Mouse (Mus musculus) limb, embryonic 15.5 days (tissue): ENCODE data around the gene Adra2c. TPM values are rescaled to one million over a fixed set of nuclear protein-coding genes. Genes with fewer than 3 reads are reported as not detected.

ENCODE experiments used
- ATAC-seq: fragments of 200-750 bp; cut with Nextera tagmentation; 2 replicates; pipeline ENCODE4 v1.8.0; 2017; ENCODE audit warnings: low read depth, moderate TSS enrichment; ENCODE audit not compliant: insufficient number of reproducible peaks, low FRiP score, low TSS enrichment
- H3K27ac ChIP-seq: fragments of 300-500 bp; sonication (generic); 2 replicates; pipeline ENCODE4 v1.5.1; 2015; ENCODE audit warnings: moderate library complexity, mild to moderate bottlenecking, inconsistent platforms
- H3K27me3 ChIP-seq: fragments of 300-500 bp; sonication (generic); 2 replicates; pipeline ENCODE4 v1.6.1; 2015; ENCODE audit warnings: inconsistent platforms
- H3K36me3 ChIP-seq: fragments of 300-500 bp; sonication (generic); 2 replicates; pipeline ENCODE4 v1.6.1; 2015; ENCODE audit warnings: inconsistent platforms
- H3K4me1 ChIP-seq: fragments of 300-500 bp; sonication (generic); 2 replicates; pipeline ENCODE4 v1.6.1; 2015; ENCODE audit warnings: inconsistent platforms
- H3K4me2 ChIP-seq: fragments of 300-500 bp; sonication (generic); 2 replicates; pipeline ENCODE4 v1.6.1; 2015; ENCODE audit warnings: mild to moderate bottlenecking, inconsistent platforms
- H3K4me3 ChIP-seq: fragments of 300-500 bp; sonication (generic); 2 replicates; pipeline ENCODE4 v1.5.1; 2015; ENCODE audit warnings: mild to moderate bottlenecking, inconsistent platforms
- H3K9ac ChIP-seq: fragments of 300-500 bp; sonication (generic); 2 replicates; pipeline ENCODE4 v1.6.1; 2015; ENCODE audit warnings: inconsistent platforms
- H3K9me3 ChIP-seq: fragments of 300-500 bp; sonication (generic); 2 replicates; pipeline ENCODE4 v1.6.1; 2016; ENCODE audit warnings: inconsistent platforms
- WGBS: fragments of 180-500 bp; shearing (Covaris S2); methylation state at CpG from one replicate; pipeline ENCODE4 v1.1.7; 2015; 5-methylcytosine and 5-hydroxymethylcytosine counted together
- polyA plus RNA-seq: library from polyadenylated mRNA; unstranded; fragments of >200 nt; fragmentation: Nextera tagmentation; extraction: Ambion mirVana; gene quantifications from 2 replicates; pipeline ENCODE4 v1.2.1, GENCODE M21; 2015

Adra2c gene
- not detected in 2 replicates for polyA plus RNA-seq

GRCm38 (mm10) chr5:35278019-35278418, at the start of gene Adra2c:
TSS of gene Adra2c (plus strand) at chr5:35278319.
- WGBS = 40% methylated on average over 3 of the region's 3 CpGs
- no peaks in the 10 kb centered on the region for H3K9me3 ChIP-seq
- peaks cover 25% of the 10 kb centered on the region for H3K4me1 ChIP-seq
- peak within 1 kb of the TSS; percentile 48 for H3K4me3 ChIP-seq
- peak within 1 kb of the TSS; percentile 92 for H3K4me2 ChIP-seq
- no peak for ATAC-seq
- 0 out of 2 replicates have a peak within 1 kb of the TSS, but pooled peaks have one; percentile 4 for H3K9ac ChIP-seq
- no peak within 1 kb of the TSS for H3K27ac ChIP-seq
- peaks cover 85% of the 10 kb centered on the region for H3K27me3 ChIP-seq
- H3K36me3 ChIP-seq = no peaks in the 10 kb centered on the region

GRCm38 (mm10) chr5:35233142-35233541, 45.0 kb upstream of the Adra2c start:
- Histone ChIP-seq H3K27ac (no peak overlapping the region), H3K27me3 (no peaks in the 10 kb centered on the region), H3K36me3 (no peaks in the 10 kb centered on the region), H3K9me3 (no peaks in the 10 kb centered on the region), H3K4me1 (no peaks in the 10 kb centered on the region), H3K4me2 (no peak overlapping the region), H3K4me3 (no peak overlapping the region), H3K9ac (no peak overlapping the region)
- WGBS = 60% methylated on average over 4 of the region's 4 CpGs
- ATAC-seq = no peak

- 79% methylated on average over 4 of the region's 4 CpGs for WGBS
- Histone ChIP-seq H3K27ac (no peak overlapping the region), H3K4me2 (no peak overlapping the region), H3K27me3 (no peaks in the 10 kb centered on the region), H3K9me3 (0 out of 2 replicates have a peak, but pooled peaks cover 3% of the 10 kb centered on the region), H3K36me3 (no peaks in the 10 kb centered on the region), H3K4me3 (no peak overlapping the region), H3K9ac (no peak overlapping the region), H3K4me1 (no peaks in the 10 kb centered on the region)
- ATAC-seq = no peak
Observed at GRCm38 (mm10) chr5:35237757-35238156, 40.4 kb upstream of the Adra2c start.

- H3K4me3 ChIP-seq = no peak overlapping the region
- H3K9ac ChIP-seq = no peak overlapping the region
- no peaks in the 10 kb centered on the region for H3K27me3 ChIP-seq
- 80% methylated on average over 2 of the region's 2 CpGs for WGBS
- no peak for ATAC-seq
- no peak overlapping the region for H3K4me2 ChIP-seq
- H3K27ac ChIP-seq = no peak overlapping the region
- no peaks in the 10 kb centered on the region for H3K36me3 ChIP-seq
- 0 out of 2 replicates have a peak, but pooled peaks cover 3% of the 10 kb centered on the region for H3K9me3 ChIP-seq
- no peaks in the 10 kb centered on the region for H3K4me1 ChIP-seq
Observed at GRCm38 (mm10) chr5:35238627-35239026, 39.5 kb upstream of the Adra2c start.

- Histone ChIP-seq H3K27me3 (peaks cover 5% of the 10 kb centered on the region; the same call in 1 of the 2 replicates), H3K36me3 (no peaks in the 10 kb centered on the region), H3K9ac (no peak overlapping the region), H3K27ac (no peak overlapping the region), H3K4me2 (no peak overlapping the region), H3K4me3 (no peak overlapping the region), H3K9me3 (0 out of 2 replicates have a peak, but pooled peaks cover 3% of the 10 kb centered on the region), H3K4me1 (no peaks in the 10 kb centered on the region)
- WGBS = 51% methylated on average over 3 of the region's 3 CpGs
- no peak for ATAC-seq
Observed at GRCm38 (mm10) chr5:35241556-35241955, 36.6 kb upstream of the Adra2c start.

- Histone ChIP-seq H3K27me3 (peaks cover 5% of the 10 kb centered on the region; the same call in 1 of the 2 replicates), H3K9me3 (0 out of 2 replicates have a peak, but pooled peaks cover 3% of the 10 kb centered on the region), H3K4me1 (no peaks in the 10 kb centered on the region), H3K36me3 (no peaks in the 10 kb centered on the region), H3K4me2 (no peak overlapping the region), H3K9ac (no peak overlapping the region), H3K27ac (no peak overlapping the region), H3K4me3 (no peak overlapping the region)
- no peak for ATAC-seq
- 4% methylated on average over 1 of the region's 1 CpGs for WGBS
Observed at GRCm38 (mm10) chr5:35244204-35244603, 33.9 kb upstream of the Adra2c start.

- WGBS = 50% methylated on average over 11 of the region's 11 CpGs
- no peaks in the 10 kb centered on the region for H3K4me1 ChIP-seq
- H3K9ac ChIP-seq = no peak overlapping the region
- H3K4me2 ChIP-seq = no peak overlapping the region
- no peak for ATAC-seq
- peaks cover 5% of the 10 kb centered on the region; the same call in 1 of the 2 replicates for H3K27me3 ChIP-seq
- no peak overlapping the region for H3K27ac ChIP-seq
- H3K36me3 ChIP-seq = no peaks in the 10 kb centered on the region
- H3K9me3 ChIP-seq = 0 out of 2 replicates have a peak, but pooled peaks cover 3% of the 10 kb centered on the region
- no peak overlapping the region for H3K4me3 ChIP-seq
Observed at GRCm38 (mm10) chr5:35245555-35246273, 32.4 kb upstream of the Adra2c start.

- Histone ChIP-seq H3K9ac (no peak overlapping the region), H3K4me1 (no peaks in the 10 kb centered on the region), H3K27me3 (no peaks in the 10 kb centered on the region), H3K27ac (no peak overlapping the region), H3K4me2 (no peak overlapping the region), H3K9me3 (no peaks in the 10 kb centered on the region), H3K4me3 (no peak overlapping the region), H3K36me3 (no peaks in the 10 kb centered on the region)
- 66% methylated on average over 5 of the region's 5 CpGs for WGBS
- no peak for ATAC-seq
Observed at GRCm38 (mm10) chr5:35254964-35255716, 23.0 kb upstream of the Adra2c start.

GRCm38 (mm10) chr5:35263716-35264115, 14.4 kb upstream of the Adra2c start:
- no peaks in the 10 kb centered on the region for H3K4me1 ChIP-seq
- H3K27ac ChIP-seq = no peak overlapping the region
- 51% methylated on average over 4 of the region's 4 CpGs for WGBS
- H3K36me3 ChIP-seq = no peaks in the 10 kb centered on the region
- no peak overlapping the region for H3K9ac ChIP-seq
- no peak overlapping the region for H3K4me2 ChIP-seq
- no peak overlapping the region for H3K4me3 ChIP-seq
- no peak for ATAC-seq
- peaks cover 5% of the 10 kb centered on the region for H3K27me3 ChIP-seq
- H3K9me3 ChIP-seq = no peaks in the 10 kb centered on the region

- H3K27me3 ChIP-seq = peaks cover 18% of the 10 kb centered on the region
- no peak for ATAC-seq
- H3K27ac ChIP-seq = no peak overlapping the region
- no peaks in the 10 kb centered on the region for H3K36me3 ChIP-seq
- H3K9ac ChIP-seq = no peak overlapping the region
- no peaks in the 10 kb centered on the region for H3K9me3 ChIP-seq
- no peak overlapping the region for H3K4me3 ChIP-seq
- no peak overlapping the region for H3K4me2 ChIP-seq
- 43% methylated on average over 7 of the region's 7 CpGs for WGBS
- no peaks in the 10 kb centered on the region for H3K4me1 ChIP-seq
Observed at GRCm38 (mm10) chr5:35267486-35267885, 10.6 kb upstream of the Adra2c start.

- Histone ChIP-seq H3K4me1 (peaks cover 19% of the 10 kb centered on the region), H3K4me2 (no peak overlapping the region), H3K9ac (no peak overlapping the region), H3K36me3 (no peaks in the 10 kb centered on the region), H3K9me3 (no peaks in the 10 kb centered on the region), H3K27me3 (peaks cover 68% of the 10 kb centered on the region), H3K27ac (no peak overlapping the region), H3K4me3 (no peak overlapping the region)
- no peak for ATAC-seq
- 70% methylated on average over 11 of the region's 11 CpGs for WGBS
Observed at GRCm38 (mm10) chr5:35275356-35275755, 2.8 kb upstream of the Adra2c start.
